Mouse (Mus musculus) layer of hippocampus, adult 9-10 months (tissue): ENCODE data around the gene Ilk.

Source experiments
- DNase-seq: peaks from one replicate; pipeline ENCODE4 v3.0.0; 2022; ENCODE audit warnings: low spot score

Ilk gene

DNA sequence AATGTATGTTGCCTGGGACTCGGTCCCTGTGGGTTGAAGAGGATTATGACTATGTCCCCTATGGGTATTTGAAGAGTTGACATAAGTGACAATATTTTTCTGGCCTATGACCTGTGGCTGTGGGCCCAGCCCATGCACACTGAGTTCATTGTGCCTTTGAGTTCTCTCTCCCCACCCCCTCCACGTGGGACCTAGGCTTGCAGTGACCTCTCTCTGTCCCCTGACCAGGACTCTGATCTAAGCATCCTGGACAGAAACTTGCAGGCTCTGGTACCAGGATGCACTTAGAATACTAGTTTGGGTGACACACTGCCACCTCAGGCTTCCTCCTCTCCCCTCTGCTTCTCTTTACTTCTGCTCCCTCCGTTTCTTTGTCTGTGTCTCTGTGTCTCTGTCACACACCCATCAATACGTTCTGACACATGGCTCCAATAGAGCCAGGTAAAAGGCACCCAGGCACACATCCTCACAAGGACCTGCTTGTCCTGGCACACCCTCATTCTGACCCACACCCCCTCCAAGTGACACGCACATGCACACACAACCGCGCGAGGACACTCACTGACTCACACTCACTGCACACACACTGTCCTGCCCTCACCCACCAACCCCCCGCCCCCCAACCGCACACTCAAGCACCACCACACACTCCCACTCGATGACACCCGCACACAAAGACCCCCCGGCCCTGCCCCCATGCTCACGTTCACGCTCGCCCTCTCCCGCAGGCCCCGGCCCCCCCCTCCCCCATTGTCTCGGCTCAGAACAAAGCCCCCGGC, 50.3 kb downstream of the Ilk start:
- DNase-seq, result no peak

DNA sequence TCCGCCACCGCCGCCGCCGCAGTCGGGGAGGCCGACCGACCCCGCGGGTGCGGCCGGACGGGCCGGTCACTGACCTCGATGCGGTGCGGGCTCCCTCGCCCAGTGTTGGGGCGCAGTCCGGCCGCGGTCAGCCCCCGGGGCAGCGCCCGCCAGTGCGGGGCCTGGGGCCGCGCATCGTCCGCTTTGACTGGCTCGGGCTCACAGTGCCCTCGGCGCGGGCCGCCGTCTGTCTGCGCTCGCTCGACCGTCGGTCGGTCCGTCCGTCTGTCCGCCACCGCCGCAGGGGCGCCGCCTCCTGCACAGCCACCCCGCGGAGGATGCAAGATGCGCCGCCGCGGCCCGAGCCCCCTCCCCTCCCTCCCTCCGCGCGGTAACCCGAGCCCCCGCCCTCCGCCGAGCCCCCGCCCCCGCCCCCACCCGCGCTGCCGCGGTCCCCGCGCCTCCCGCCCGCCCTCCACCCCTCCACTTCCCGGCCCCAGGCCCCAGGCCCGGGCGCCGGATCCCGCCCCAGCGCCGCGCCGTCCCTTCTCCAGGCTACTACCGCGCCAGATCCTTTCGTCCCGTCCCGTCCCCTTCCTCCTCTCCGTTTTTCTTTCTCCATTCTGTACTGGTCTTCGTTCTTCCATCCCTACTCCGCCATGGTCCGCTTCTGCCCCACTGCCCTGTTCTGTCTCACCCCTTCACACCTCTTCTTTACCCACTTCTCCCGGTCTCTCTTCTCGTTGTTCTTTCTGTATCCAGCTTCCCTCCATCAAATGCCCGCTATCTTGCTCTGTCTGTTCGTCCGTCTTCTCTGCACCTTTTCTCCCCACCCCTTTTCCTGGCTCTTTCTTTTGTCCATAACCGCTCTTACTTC, 51.1 kb downstream of the Ilk start, which contains the start of gene Dchs1:
Dchs1 (minus strand) TSS at position 370 of the 856 bp plus-strand sequence.
- no peak for DNase-seq

DNA sequence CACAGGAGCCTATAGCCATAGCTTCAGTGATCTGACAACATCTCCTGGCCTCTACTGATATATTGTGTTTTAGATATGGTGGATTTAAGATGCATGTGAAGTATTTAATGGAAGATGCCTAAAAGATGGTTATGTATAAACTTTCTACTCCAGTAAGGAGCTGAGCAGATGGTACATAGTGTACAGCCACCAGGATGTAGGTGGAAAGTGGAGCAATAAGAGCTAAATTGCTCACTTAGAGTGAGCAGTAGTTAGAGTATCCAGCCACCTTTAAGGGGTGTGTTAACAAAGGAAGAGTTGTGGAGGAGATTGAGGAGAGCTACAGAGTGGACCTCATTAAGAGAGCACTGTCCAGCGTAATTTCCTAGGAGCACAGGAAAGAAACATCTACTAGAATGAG, 54.8 kb downstream of the Ilk start:
- DNase-seq, result no peak
